Mouse (Mus musculus) lung, embryonic 16.5 days (tissue): ENCODE data around the gene AI854703. TPM values are rescaled to one million over a fixed set of nuclear protein-coding genes. Genes with fewer than 3 reads are reported as not detected.
A peak's percentile ranks its signal among the peaks of the same experiment; 100 is the strongest.

Experiments used
- ATAC-seq: fragments of 200-750 bp; cut with Nextera tagmentation; 2 replicates; pipeline ENCODE4 v1.8.0; 2017; ENCODE audit warnings: low read depth, mild to moderate bottlenecking, moderate library complexity
- H3K27ac ChIP-seq: fragments of 300-500 bp; sonication (generic); 2 replicates; pipeline ENCODE4 v1.5.1; 2014; ENCODE audit warnings: mild to moderate bottlenecking, control low read depth, low read length
- H3K27me3 ChIP-seq: fragments of 300-500 bp; sonication (generic); 2 replicates; pipeline ENCODE4 v1.6.1; 2014; ENCODE audit warnings: low read depth, low read length, mixed read lengths; ENCODE audit not compliant: control insufficient read depth, insufficient read depth
- H3K36me3 ChIP-seq: fragments of 300-500 bp; sonication (generic); 2 replicates; pipeline ENCODE4 v1.6.1; 2014; ENCODE audit warnings: low read length; ENCODE audit not compliant: control insufficient read depth, insufficient read depth
- H3K4me1 ChIP-seq: fragments of 300-500 bp; sonication (generic); replicated peaks from 2 replicates; pipeline ENCODE4 v1.6.1; 2014; ENCODE audit warnings: low read length, mixed read lengths; ENCODE audit not compliant: control insufficient read depth, insufficient read depth
- H3K4me2 ChIP-seq: fragments of 300-500 bp; sonication (generic); 2 replicates; pipeline ENCODE4 v1.6.1; 2014; ENCODE audit warnings: low read depth, low read length, control low read depth
- H3K4me3 ChIP-seq: fragments of 300-500 bp; sonication (generic); 2 replicates; pipeline ENCODE4 v1.5.1; 2014; ENCODE audit warnings: mild to moderate bottlenecking, low read length, control low read depth
- H3K9ac ChIP-seq: fragments of 300-500 bp; sonication (generic); 2 replicates; pipeline ENCODE4 v1.6.1; 2014; ENCODE audit warnings: low read length, control low read depth
- H3K9me3 ChIP-seq: fragments of 300-500 bp; sonication (generic); 2 replicates; pipeline ENCODE4 v1.6.1; 2016; ENCODE audit warnings: low read length; ENCODE audit not compliant: control insufficient read depth
- WGBS: fragments of 180-500 bp; shearing (Covaris S2); extraction: QIAGEN DNeasy Blood & Tissue Kit; methylation state at CpG from one replicate; pipeline ENCODE4 v1.1.7; 2014; 5-methylcytosine and 5-hydroxymethylcytosine counted together
- polyA plus RNA-seq: library from polyadenylated mRNA; unstranded; fragments of >200 nt; fragmentation: Nextera tagmentation; extraction: Ambion mirVana; gene quantifications from 2 replicates; pipeline ENCODE4 v1.2.1, GENCODE M21; 2015

The AI854703 gene
- polyA plus RNA-seq, 1 experiment from 2014 or later: 0.41 TPM

DNA sequence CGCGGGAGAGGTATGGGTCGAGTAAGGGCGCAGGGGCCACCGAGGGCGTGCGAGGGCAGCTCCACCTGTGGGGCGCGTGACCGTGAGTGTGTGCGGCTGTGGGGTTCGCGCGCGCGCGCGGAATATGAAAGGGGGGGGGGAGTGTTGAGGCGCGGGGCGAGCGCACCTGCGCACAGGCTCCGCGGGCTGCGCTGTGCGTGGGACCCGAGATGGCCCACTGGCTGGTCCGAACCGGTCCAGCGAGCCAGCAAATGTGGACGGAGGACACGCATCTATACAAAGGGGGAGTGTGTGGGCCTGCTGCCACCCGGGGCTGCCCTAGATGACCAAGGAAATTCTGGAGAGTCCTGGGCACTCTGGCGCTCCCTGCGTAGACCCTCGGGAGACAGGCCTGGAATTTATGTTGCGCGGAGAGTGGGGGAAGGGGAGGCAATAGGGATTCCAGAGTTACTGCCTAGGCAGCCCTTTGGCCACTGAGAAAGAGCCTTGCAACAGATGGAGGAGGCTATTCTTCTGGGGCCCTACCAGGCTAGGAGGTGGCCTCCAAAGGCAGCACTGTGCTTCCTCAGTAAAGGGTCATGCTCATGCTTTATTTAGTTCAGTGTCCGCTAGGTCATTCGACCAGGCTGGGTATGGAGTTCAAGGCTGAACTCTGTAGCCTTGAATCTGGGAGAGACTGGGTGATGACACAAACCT lies 32.4 kb upstream of the AI854703 start:
- Histone ChIP-seq H3K36me3 (peaks cover 35% of the 10 kb centered on the region), H3K9ac (peak overlapping the region; percentile 95), H3K27ac (peak overlapping the region; percentile 90), H3K4me2 (peak overlapping the region; percentile 81), H3K4me3 (peak overlapping the region; percentile 87), H3K27me3 (no peaks in the 10 kb centered on the region), H3K4me1 (peaks cover 15% of the 10 kb centered on the region), H3K9me3 (peaks cover 25% of the 10 kb centered on the region)
- ATAC-seq: peak; percentile 53
- WGBS: under 1% methylated on average over 32 of the region's 41 CpGs

DNA sequence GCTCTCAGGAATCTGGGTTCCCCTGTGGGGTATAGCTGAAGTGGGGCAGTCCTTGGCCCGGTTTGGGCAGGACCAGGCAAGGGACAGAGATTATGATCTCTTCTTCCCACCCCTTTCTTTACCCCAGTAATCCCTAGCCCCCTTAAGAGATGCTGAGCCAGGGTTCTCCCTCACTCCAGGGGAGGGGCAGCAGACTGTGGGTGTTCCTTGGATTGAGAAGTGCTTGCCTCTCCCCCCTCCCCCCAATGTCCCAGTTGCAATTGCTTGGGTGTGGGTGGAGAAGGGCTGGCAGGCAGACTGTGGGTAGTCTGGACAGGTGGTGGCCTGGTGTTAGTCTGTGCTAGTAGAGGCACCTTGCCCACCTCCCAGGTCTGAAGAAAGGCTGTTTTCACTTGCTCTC lies 31.3 kb upstream of the AI854703 start:
- WGBS: 50% methylated on average over 1 of the region's 1 CpGs
- Histone ChIP-seq H3K4me1 (peaks cover 15% of the 10 kb centered on the region), H3K4me2 (peak overlapping the region; percentile 81), H3K9ac (peak overlapping the region; percentile 95), H3K9me3 (peaks cover 25% of the 10 kb centered on the region), H3K27me3 (no peaks in the 10 kb centered on the region), H3K27ac (no peak overlapping the region), H3K36me3 (peaks cover 42% of the 10 kb centered on the region), H3K4me3 (peak overlapping the region; percentile 87)
- ATAC-seq: no peak

DNA sequence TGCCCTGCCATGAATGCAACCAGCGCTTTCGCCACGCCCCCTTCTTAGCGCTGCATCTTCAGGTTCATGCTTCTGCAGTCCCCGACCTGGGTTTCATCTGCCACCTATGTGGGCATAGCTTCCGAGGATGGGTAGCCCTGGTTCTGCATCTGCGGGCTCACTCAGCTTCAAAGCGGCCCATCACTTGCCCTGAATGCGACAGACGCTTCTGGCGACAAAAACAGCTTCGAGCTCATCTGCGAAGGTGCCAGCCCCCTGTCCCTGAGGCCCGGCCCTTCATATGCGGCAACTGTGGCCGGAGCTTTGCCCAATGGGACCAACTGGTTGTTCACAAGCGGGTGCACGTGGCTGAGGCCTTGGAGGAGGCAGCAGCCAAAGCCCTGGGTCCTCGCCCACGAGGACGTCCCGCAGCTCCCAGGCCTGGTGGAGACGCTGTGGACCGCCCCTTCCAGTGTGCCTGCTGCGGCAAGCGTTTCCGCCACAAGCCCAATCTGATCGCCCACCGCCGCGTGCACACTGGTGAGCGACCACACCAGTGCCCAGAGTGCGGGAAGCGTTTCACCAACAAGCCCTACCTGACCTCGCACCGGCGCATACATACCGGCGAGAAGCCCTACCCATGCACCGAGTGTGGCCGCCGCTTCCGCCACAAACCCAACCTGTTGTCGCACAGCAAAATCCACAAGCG lies 29.9 kb upstream of the AI854703 start:
- H3K9me3 ChIP-seq: peaks cover 25% of the 10 kb centered on the region
- 96% methylated on average over 45 of the region's 45 CpGs for WGBS
- H3K4me2 ChIP-seq: no peak overlapping the region
- H3K27ac ChIP-seq: no peak overlapping the region
- no peaks in the 10 kb centered on the region for H3K27me3 ChIP-seq
- no peak overlapping the region for H3K9ac ChIP-seq
- no peak for ATAC-seq
- no peak overlapping the region for H3K4me3 ChIP-seq
- H3K36me3 ChIP-seq: peaks cover 42% of the 10 kb centered on the region
- H3K4me1 ChIP-seq: peaks cover 22% of the 10 kb centered on the region

DNA sequence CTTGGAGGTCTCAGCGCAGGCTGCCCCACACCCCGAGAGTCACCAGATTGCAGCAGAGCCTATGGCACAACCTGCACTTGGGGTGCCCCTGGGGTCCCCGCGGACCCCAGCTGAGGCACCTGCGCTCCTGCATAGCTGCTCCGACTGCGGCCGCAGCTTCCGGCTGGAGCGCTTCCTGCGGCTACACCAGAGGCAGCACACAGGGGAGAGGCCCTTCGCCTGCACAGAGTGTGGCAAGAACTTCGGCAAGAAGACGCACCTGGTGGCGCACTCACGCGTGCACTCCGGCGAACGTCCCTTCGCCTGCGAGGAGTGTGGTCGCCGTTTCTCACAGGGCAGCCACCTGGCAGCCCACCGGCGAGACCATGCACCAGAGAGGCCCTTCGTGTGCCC lies 29.3 kb upstream of the AI854703 start:
- no peak overlapping the region for H3K27ac ChIP-seq
- H3K4me2 ChIP-seq: no peak overlapping the region
- no peaks in the 10 kb centered on the region for H3K27me3 ChIP-seq
- WGBS: 95% methylated on average over 27 of the region's 27 CpGs
- no peak overlapping the region for H3K9ac ChIP-seq
- ATAC-seq: no peak
- H3K4me3 ChIP-seq: no peak overlapping the region
- peaks cover 22% of the 10 kb centered on the region for H3K4me1 ChIP-seq
- H3K36me3 ChIP-seq: peaks cover 42% of the 10 kb centered on the region
- H3K9me3 ChIP-seq: peaks cover 25% of the 10 kb centered on the region

DNA sequence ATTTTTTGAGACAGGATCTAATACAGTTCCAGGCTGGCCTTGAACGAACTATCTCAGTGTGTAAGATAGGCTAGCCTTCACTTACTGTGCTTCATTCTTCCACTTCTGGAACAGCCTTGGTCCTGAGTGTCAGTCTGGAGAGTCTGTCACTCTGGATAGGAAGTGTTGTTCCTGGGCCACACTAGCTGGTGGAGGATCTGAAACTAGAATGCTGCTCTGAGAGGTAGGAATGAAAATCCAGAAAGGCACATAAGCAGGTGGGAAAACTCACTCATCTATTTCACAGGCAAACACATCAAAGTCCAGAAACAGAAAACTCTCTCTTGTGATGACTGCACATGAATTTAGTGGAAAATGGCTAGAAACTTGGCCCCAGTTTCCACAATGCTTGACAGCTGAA lies 26.0 kb upstream of the AI854703 start:
- no peak overlapping the region for H3K9ac ChIP-seq
- H3K9me3 ChIP-seq: peaks cover 24% of the 10 kb centered on the region
- no peaks in the 10 kb centered on the region for H3K27me3 ChIP-seq
- H3K36me3 ChIP-seq: peaks cover 42% of the 10 kb centered on the region
- no peak overlapping the region for H3K4me3 ChIP-seq
- WGBS: 91% methylated on average over 1 of the region's 1 CpGs
- no peak overlapping the region for H3K27ac ChIP-seq
- ATAC-seq: no peak
- H3K4me1 ChIP-seq: peaks cover 13% of the 10 kb centered on the region
- no peak overlapping the region for H3K4me2 ChIP-seq

- Histone ChIP-seq H3K4me1 (peaks cover 13% of the 10 kb centered on the region), H3K4me2 (peak within 1 kb of the TSS; percentile 98), H3K27ac (peak within 1 kb of the TSS; percentile 73), H3K4me3 (peak within 1 kb of the TSS; percentile 91), H3K36me3 (peaks cover 34% of the 10 kb centered on the region), H3K9me3 (peaks cover 15% of the 10 kb centered on the region), H3K9ac (peak within 1 kb of the TSS; percentile 88), H3K27me3 (no peaks in the 10 kb centered on the region)
- ATAC-seq: peak; percentile 100
- 5% methylated on average over 42 of the region's 42 CpGs for WGBS
Measured at GRCm38 (mm10) chr6:48601271-48602079, 25.1 kb upstream of the AI854703 start, which contains the start of gene Zfp775. Gene Zfp775, plus strand, starts transcription at chr6:48602063.

- Histone ChIP-seq H3K4me3 (peak overlapping the region; percentile 91), H3K9ac (peak overlapping the region; percentile 88), H3K36me3 (peaks cover 27% of the 10 kb centered on the region), H3K4me1 (peaks cover 13% of the 10 kb centered on the region), H3K9me3 (peaks cover 8% of the 10 kb centered on the region), H3K27me3 (no peaks in the 10 kb centered on the region), H3K27ac (peak overlapping the region; percentile 73), H3K4me2 (peak overlapping the region; percentile 98)
- peak; percentile 72 for ATAC-seq
- under 1% methylated on average over 27 of the region's 28 CpGs for WGBS
Measured at GRCm38 (mm10) chr6:48602080-48602741, 24.4 kb upstream of the AI854703 start.

DNA sequence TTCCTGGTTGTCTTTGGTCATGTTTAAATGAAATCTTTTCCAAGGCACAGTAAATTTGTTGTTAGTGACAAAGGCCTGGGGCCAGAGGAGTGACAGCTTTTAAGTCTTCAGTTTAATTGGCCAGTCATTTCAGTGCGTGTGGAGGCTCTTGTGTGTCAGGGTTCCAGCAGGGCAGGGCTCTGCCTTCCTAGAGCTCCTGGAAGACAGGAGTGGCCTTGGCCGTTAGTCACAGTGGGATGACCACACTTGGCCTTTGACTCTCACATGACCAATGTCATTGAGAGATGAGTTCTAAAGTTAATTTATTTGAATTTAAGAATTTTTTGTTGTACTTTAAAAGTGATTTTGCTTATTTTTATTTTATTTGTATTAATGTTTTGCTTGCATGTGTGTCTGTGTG lies 18.4 kb upstream of the AI854703 start:
- Histone ChIP-seq H3K27me3 (no peaks in the 10 kb centered on the region), H3K4me2 (no peak overlapping the region), H3K27ac (no peak overlapping the region), H3K36me3 (no peaks in the 10 kb centered on the region), H3K9ac (no peak overlapping the region), H3K4me3 (no peak overlapping the region), H3K4me1 (no peaks in the 10 kb centered on the region), H3K9me3 (no peaks in the 10 kb centered on the region)
- 73% methylated on average over 2 of the region's 2 CpGs for WGBS
- no peak for ATAC-seq
